Mouse (Mus musculus): ENCODE measurements around the gene Ptpn3. TPM values are rescaled to one million over a fixed set of nuclear protein-coding genes. Genes with fewer than 3 reads are reported as not detected.
A peak's percentile ranks its signal among the peaks of the same experiment; 100 is the strongest.

Gene Ptpn3
- total and polyA plus RNA-seq, 3 experiments: 10.7 to 41.5 (median 32.4) TPM

- no peak for DNase-seq
- intact Hi-C loops (cut with DNase I): loop anchor here (10.0 kb wide), 1 partner anchor 61 kb away; no protein-coding TSS in a partner anchor
- Histone ChIP-seq H3K4me3 (no peak overlapping the region), H3K27me3 (ENCODE audit: control insufficient read depth, insufficient read depth, low read length) (no peaks in the 10 kb centered on the region), H3K27ac (no peak overlapping the region), H3K79me2 (replicated peaks; ENCODE audit: control insufficient read depth, insufficient read depth, low read length) (no peaks in the 10 kb centered on the region), H3K9ac (ENCODE audit: low read depth, low read length) (no peak overlapping the region), H3K36me3 (ENCODE audit: control insufficient read depth, insufficient read depth, low read length) (no peaks in the 10 kb centered on the region), H3K4me1 (ENCODE audit: control insufficient read depth, insufficient read depth, low read length) (peaks cover 6% of the 10 kb centered on the region)
- WGBS: 70% methylated on average over 7 of the region's 7 CpGs
- no peak for TF ChIP-seq CTCF (IDR thresholded peaks at IDR 0.05)
- TF ChIP-seq POLR2A (IDR thresholded peaks at IDR 0.05; ENCODE audit: insufficient read depth, low read depth, low read length): no peak
Measured at GRCm38 (mm10) chr4:57305644-57306043, 4.0 kb upstream of the Ptpn3 start.

- H3K4me1 ChIP-seq (ENCODE audit: control insufficient read depth, insufficient read depth, low read length): peaks cover 5% of the 10 kb centered on the region
- TF ChIP-seq EP300 (IDR thresholded peaks at IDR 0.05; ENCODE audit: insufficient read depth, low read depth, low read length): no peak
- TF ChIP-seq CTCF (IDR thresholded peaks at IDR 0.05): peak; percentile 56
- 0 out of 2 replicates have a peak, but pooled peaks have one; percentile 11 for TF ChIP-seq POLR2A (IDR thresholded peaks at IDR 0.05; ENCODE audit: insufficient read depth, low read depth, low read length)
- no peaks in the 10 kb centered on the region for H3K36me3 ChIP-seq (ENCODE audit: control insufficient read depth, insufficient read depth, low read length)
- peak overlapping the region; percentile 87 for H3K4me3 ChIP-seq
- peak overlapping the region; percentile 78 for H3K9ac ChIP-seq (ENCODE audit: low read depth, low read length)
- intact Hi-C loops (cut with DNase I): loop anchor here (2.0 to 10.0 kb wide), 2 partner anchors 22 to 56 kb away; no protein-coding TSS in a partner anchor
- H3K27ac ChIP-seq: peak overlapping the region; percentile 82
- WGBS: 1% methylated on average over 37 of the region's 37 CpGs
- H3K79me2 ChIP-seq (replicated peaks; ENCODE audit: control insufficient read depth, insufficient read depth, low read length): no peaks in the 10 kb centered on the region
- DNase-seq: no peak
- no peaks in the 10 kb centered on the region for H3K27me3 ChIP-seq (ENCODE audit: control insufficient read depth, insufficient read depth, low read length)
Measured at GRCm38 (mm10) chr4:57300469-57301409, 898 bp downstream of the Ptpn3 start.

GRCm38 (mm10) chr4:57299701-57300468 lies 1.8 kb downstream of the Ptpn3 start:
- no peak for TF ChIP-seq EP300 (IDR thresholded peaks at IDR 0.05; ENCODE audit: insufficient read depth, low read depth, low read length)
- TF ChIP-seq CTCF (IDR thresholded peaks at IDR 0.05): peak; percentile 44
- 1% methylated on average over 90 of the region's 97 CpGs for WGBS
- no peaks in the 10 kb centered on the region for H3K27me3 ChIP-seq (ENCODE audit: control insufficient read depth, insufficient read depth, low read length)
- peak overlapping the region; percentile 82 for H3K27ac ChIP-seq
- DNase-seq: peak; percentile 83
- peaks cover 11% of the 10 kb centered on the region for H3K4me1 ChIP-seq (ENCODE audit: control insufficient read depth, insufficient read depth, low read length)
- H3K79me2 ChIP-seq (replicated peaks; ENCODE audit: control insufficient read depth, insufficient read depth, low read length): no peaks in the 10 kb centered on the region
- no peaks in the 10 kb centered on the region for H3K36me3 ChIP-seq (ENCODE audit: control insufficient read depth, insufficient read depth, low read length)
- intact Hi-C loops (cut with DNase I): loop anchor here (2.0 to 10.0 kb wide), 2 partner anchors 21 to 55 kb away; no protein-coding TSS in a partner anchor
- peak overlapping the region; percentile 87 for H3K4me3 ChIP-seq
- peak overlapping the region; percentile 78 for H3K9ac ChIP-seq (ENCODE audit: low read depth, low read length)

GRCm38 (mm10) chr4:57299308-57299700 lies 2.3 kb downstream of the Ptpn3 start:
- peaks cover 13% of the 10 kb centered on the region for H3K4me1 ChIP-seq (ENCODE audit: control insufficient read depth, insufficient read depth, low read length)
- TF ChIP-seq POLR2A (IDR thresholded peaks at IDR 0.05; ENCODE audit: insufficient read depth, low read depth, low read length) (no peak), EP300 (IDR thresholded peaks at IDR 0.05; ENCODE audit: insufficient read depth, low read depth, low read length) (no peak), CTCF (IDR thresholded peaks at IDR 0.05) (no peak)
- H3K79me2 ChIP-seq (replicated peaks; ENCODE audit: control insufficient read depth, insufficient read depth, low read length): no peaks in the 10 kb centered on the region
- H3K36me3 ChIP-seq (ENCODE audit: control insufficient read depth, insufficient read depth, low read length): no peaks in the 10 kb centered on the region
- no peaks in the 10 kb centered on the region for H3K27me3 ChIP-seq (ENCODE audit: control insufficient read depth, insufficient read depth, low read length)
- 23% methylated on average over 9 of the region's 9 CpGs for WGBS
- H3K4me3 ChIP-seq: peak overlapping the region; percentile 87
- H3K9ac ChIP-seq (ENCODE audit: low read depth, low read length): peak overlapping the region; percentile 78; the same call in 1 of the 2 replicates
- peak overlapping the region; percentile 82 for H3K27ac ChIP-seq
- intact Hi-C loops (cut with DNase I): no loop called here
- no peak for DNase-seq

DNA sequence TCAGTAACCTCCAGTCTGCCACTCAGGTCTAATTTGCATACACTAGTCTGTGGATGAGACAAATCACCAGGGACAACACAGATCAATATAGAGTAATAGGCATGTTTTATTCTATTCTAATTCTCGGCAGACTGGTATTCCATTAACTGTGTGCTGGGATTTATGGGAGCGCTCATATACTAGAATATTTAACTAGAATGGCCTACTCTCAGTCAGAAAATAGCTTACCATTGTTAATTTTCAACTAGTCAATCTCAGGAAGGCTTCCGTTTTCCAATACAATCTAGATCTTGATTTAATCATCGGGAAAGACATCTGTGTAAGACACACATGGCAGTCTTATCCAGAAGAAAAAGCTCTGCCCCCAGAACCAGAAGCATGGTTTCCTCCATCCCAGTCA lies 3.5 kb downstream of the Ptpn3 start:
- Histone ChIP-seq H3K4me3 (no peak overlapping the region), H3K9ac (ENCODE audit: low read depth, low read length) (no peak overlapping the region), H3K4me1 (ENCODE audit: control insufficient read depth, insufficient read depth, low read length) (peaks cover 14% of the 10 kb centered on the region), H3K27me3 (ENCODE audit: control insufficient read depth, insufficient read depth, low read length) (no peaks in the 10 kb centered on the region), H3K79me2 (replicated peaks; ENCODE audit: control insufficient read depth, insufficient read depth, low read length) (no peaks in the 10 kb centered on the region), H3K36me3 (ENCODE audit: control insufficient read depth, insufficient read depth, low read length) (no peaks in the 10 kb centered on the region), H3K27ac (no peak overlapping the region)
- WGBS: 74% methylated on average over 4 of the region's 4 CpGs
- intact Hi-C loops (cut with DNase I): no loop called here
- TF ChIP-seq EP300 (IDR thresholded peaks at IDR 0.05; ENCODE audit: insufficient read depth, low read depth, low read length): no peak
- no peak for TF ChIP-seq POLR2A (IDR thresholded peaks at IDR 0.05; ENCODE audit: insufficient read depth, low read depth, low read length)
- TF ChIP-seq CTCF (IDR thresholded peaks at IDR 0.05): no peak
- DNase-seq: no peak
